Mouse (Mus musculus) forebrain, embryonic 10.5 days (tissue): ENCODE data around the gene Cep89. TPM values are rescaled to one million over a fixed set of nuclear protein-coding genes. Genes with fewer than 3 reads are reported as not detected.

Experiments used
- DNase-seq: peaks from one replicate; pipeline ENCODE4 v3.0.0-alpha.2; 2017; ENCODE audit warnings: low spot score; ENCODE audit errors: extremely low spot score
- H3K27ac ChIP-seq: fragments of 300-500 bp; sonication (generic); 2 replicates; pipeline ENCODE4 v1.5.1; 2016; ENCODE audit warnings: mild to moderate bottlenecking
- H3K27me3 ChIP-seq: fragments of 300-500 bp; sonication (generic); 2 replicates; pipeline ENCODE4 v1.6.1; 2016; ENCODE audit warnings: mild to moderate bottlenecking; ENCODE audit not compliant: poor library complexity, severe bottlenecking
- H3K36me3 ChIP-seq: fragments of 300-500 bp; sonication (generic); replicated peaks from 2 replicates; pipeline ENCODE4 v1.6.1; 2016; ENCODE audit warnings: mild to moderate bottlenecking, moderate library complexity
- H3K4me1 ChIP-seq: fragments of 300-500 bp; sonication (generic); 2 replicates; pipeline ENCODE4 v1.6.1; 2016
- H3K4me3 ChIP-seq: fragments of 300-500 bp; sonication (generic); 2 replicates; pipeline ENCODE4 v1.5.1; 2016; ENCODE audit warnings: mild to moderate bottlenecking, moderate library complexity
- H3K9me3 ChIP-seq: fragments of 300-500 bp; sonication (generic); 2 replicates; pipeline ENCODE4 v1.6.1; 2016; ENCODE audit warnings: mild to moderate bottlenecking, moderate library complexity
- WGBS: fragments of 180-500 bp; shearing (Covaris S2); methylation state at CpG from one replicate; pipeline ENCODE4 v1.1.7; 2016; 5-methylcytosine and 5-hydroxymethylcytosine counted together
- polyA plus RNA-seq: library from polyadenylated mRNA; unstranded; fragments of >200 nt; fragmentation: Nextera tagmentation; extraction: Ambion mirVana; gene quantifications from 2 replicates; pipeline ENCODE4 v1.2.1, GENCODE M21; 2016

Gene Cep89
- polyA plus RNA-seq, 1 experiment from 2014 or later = 72.3 TPM

DNA sequence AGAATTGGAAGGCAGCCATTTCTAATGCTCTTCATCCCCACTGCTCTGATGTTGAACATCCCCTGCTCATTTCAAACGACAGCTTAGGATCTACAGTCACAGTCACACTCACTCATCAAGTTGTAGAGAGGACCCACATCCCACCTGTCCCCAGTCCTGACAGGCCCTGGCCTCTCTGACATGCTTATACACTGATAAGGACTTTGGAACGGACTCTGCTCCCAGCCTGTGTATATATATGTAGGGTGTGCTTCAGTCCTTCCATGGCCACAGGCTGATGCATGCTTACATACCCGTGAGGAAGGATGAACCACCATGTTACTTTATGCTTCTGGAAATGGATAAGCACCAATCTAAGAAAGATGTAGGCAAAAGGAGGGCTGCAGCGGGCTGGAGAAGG is 64.1 kb downstream of the Cep89 start:
- Histone ChIP-seq H3K36me3 (no peaks in the 10 kb centered on the region), H3K4me3 (no peak overlapping the region), H3K27ac (no peak overlapping the region), H3K4me1 (no peaks in the 10 kb centered on the region), H3K27me3 (no peaks in the 10 kb centered on the region), H3K9me3 (no peaks in the 10 kb centered on the region)
- DNase-seq = no peak
- 89% methylated on average over 4 of the region's 4 CpGs for WGBS

DNA sequence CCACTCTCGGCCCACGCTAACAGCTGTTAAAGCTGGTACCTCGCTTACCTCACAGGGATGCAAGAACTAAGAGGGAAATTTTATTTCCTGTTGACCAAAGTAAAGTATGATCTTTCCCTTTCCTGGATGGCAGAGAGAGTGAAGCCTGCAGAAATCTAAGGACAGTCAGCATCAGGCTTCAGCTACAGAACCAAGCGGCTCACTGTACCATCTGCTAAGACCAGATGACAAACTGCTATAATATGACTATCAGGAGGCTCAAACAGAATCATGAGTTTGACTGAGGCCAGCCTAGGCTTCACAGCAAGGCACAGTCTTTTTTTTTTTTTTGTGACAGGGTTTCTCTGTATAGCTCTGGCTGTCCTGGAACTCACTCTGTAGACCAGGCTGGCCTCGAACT is 68.2 kb downstream of the Cep89 start:
- Histone ChIP-seq H3K27ac (no peak overlapping the region), H3K9me3 (no peaks in the 10 kb centered on the region), H3K4me3 (no peak overlapping the region), H3K36me3 (no peaks in the 10 kb centered on the region), H3K27me3 (no peaks in the 10 kb centered on the region), H3K4me1 (no peaks in the 10 kb centered on the region)
- DNase-seq = no peak
- 97% methylated on average over 5 of the region's 5 CpGs for WGBS

DNA sequence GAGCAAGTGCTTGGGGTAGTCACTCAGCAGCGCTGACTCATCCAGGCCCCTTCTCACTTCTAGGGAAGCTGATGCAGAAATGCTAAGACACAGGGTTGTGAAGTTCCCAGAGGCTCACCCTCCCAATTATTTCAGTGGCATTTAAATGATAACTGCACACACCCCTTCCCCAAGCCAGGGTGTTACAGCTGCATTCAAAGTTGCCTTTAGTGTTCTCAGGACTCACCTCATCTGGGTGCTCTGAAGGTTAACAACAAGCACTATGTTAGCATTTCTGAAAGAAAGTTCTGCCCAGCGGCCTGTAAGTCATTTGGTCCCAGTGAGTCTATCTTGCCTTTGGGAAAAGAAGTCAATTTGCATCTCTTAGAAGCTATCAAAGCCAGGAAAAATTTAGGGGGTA is 71.0 kb downstream of the Cep89 start:
- H3K4me1 ChIP-seq = no peaks in the 10 kb centered on the region
- DNase-seq = no peak
- 74% methylated on average over 2 of the region's 2 CpGs for WGBS
- no peaks in the 10 kb centered on the region for H3K9me3 ChIP-seq
- H3K27me3 ChIP-seq = no peaks in the 10 kb centered on the region
- no peak overlapping the region for H3K4me3 ChIP-seq
- H3K27ac ChIP-seq = no peak overlapping the region
- H3K36me3 ChIP-seq = no peaks in the 10 kb centered on the region

- Histone ChIP-seq H3K36me3 (no peaks in the 10 kb centered on the region), H3K27me3 (no peaks in the 10 kb centered on the region), H3K4me1 (no peaks in the 10 kb centered on the region), H3K9me3 (no peaks in the 10 kb centered on the region), H3K27ac (no peak overlapping the region), H3K4me3 (no peak overlapping the region)
- 47% methylated on average over 4 of the region's 4 CpGs for WGBS
- DNase-seq = no peak
These were observed 74.0 kb downstream of the Cep89 start for GRCm38 (mm10) chr7:35470794-35471193.

DNA sequence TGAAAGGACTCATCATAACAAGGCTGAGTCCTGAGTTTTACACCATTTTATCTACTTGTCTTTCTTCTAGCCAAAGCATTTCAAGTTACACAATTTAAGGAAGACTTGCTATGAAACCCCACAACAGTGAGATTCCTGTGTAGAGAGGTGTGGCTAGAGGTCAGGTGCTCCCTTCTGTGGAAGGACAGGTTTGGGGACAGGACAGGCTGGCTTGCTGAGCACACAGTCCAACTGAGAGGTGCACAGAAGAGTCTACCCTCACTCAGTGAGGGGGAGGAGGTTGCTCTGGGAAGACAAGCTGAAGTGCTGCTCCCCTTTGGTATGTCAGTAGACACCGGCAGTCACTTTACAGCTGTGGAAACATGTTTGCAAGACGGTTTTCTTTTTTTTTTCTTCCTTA is 79.6 kb downstream of the Cep89 start:
- DNase-seq = no peak
- no peaks in the 10 kb centered on the region for H3K4me1 ChIP-seq
- H3K27ac ChIP-seq = no peak overlapping the region
- H3K36me3 ChIP-seq = no peaks in the 10 kb centered on the region
- WGBS = 83% methylated on average over 2 of the region's 2 CpGs
- no peaks in the 10 kb centered on the region for H3K27me3 ChIP-seq
- H3K4me3 ChIP-seq = no peak overlapping the region
- no peaks in the 10 kb centered on the region for H3K9me3 ChIP-seq

- no peaks in the 10 kb centered on the region for H3K27me3 ChIP-seq
- H3K27ac ChIP-seq = no peak overlapping the region
- H3K9me3 ChIP-seq = no peaks in the 10 kb centered on the region
- no peaks in the 10 kb centered on the region for H3K36me3 ChIP-seq
- no peak for DNase-seq
- H3K4me3 ChIP-seq = no peak overlapping the region
- H3K4me1 ChIP-seq = no peaks in the 10 kb centered on the region
- WGBS = 85% methylated on average over 2 of the region's 2 CpGs
These were observed 88.3 kb downstream of the Cep89 start for GRCm38 (mm10) chr7:35485126-35485525.

DNA sequence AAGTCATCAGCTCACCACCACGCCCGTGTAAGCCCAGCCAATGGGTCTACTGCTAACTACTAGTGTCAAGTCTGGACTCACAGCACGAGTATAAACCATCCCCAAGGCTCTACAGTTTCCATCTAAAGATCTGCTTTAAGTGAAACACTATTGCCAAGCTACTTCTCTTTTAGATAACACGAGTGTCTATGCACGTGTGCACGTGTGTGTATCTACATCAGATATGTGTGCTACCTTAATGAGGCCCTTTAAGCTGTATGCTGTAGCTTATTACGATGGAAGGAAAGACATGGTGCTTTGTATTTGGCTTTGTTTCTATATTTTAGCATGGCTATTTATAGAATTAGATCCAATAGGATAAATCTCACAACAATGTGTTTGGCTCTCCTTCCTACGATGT is 89.7 kb downstream of the Cep89 start:
- no peaks in the 10 kb centered on the region for H3K9me3 ChIP-seq
- H3K27ac ChIP-seq = no peak overlapping the region
- H3K27me3 ChIP-seq = no peaks in the 10 kb centered on the region
- H3K4me1 ChIP-seq = no peaks in the 10 kb centered on the region
- no peak for DNase-seq
- 89% methylated on average over 8 of the region's 8 CpGs for WGBS
- H3K4me3 ChIP-seq = no peak overlapping the region
- no peaks in the 10 kb centered on the region for H3K36me3 ChIP-seq

Other genes starting within 250 kb of the Cep89 start
- 0.64 and 0.79 TPM in 2 replicates for gene Slc7a10, start 210.7 kb upstream of the Cep89 start, polyA plus RNA-seq
- gene Lrp3, start 181.5 kb upstream of the Cep89 start, polyA plus RNA-seq = 11.5 and 11.9 TPM in 2 replicates
- 17.9 and 18.5 TPM in 2 replicates for gene Gpatch1, start 78.6 kb upstream of the Cep89 start, polyA plus RNA-seq
- gene Rhpn2, start 62.9 kb upstream of the Cep89 start, polyA plus RNA-seq = 4.5 and 4.6 TPM in 2 replicates
- gene Faap24, start 199 bp upstream of the Cep89 start, polyA plus RNA-seq = 28.4 and 29.3 TPM in 2 replicates
- gene Slc7a9, start 51.8 kb downstream of the Cep89 start, polyA plus RNA-seq = 0.29 TPM in 1 of 2 replicates, not detected in the other
- gene Tdrd12, start 140.7 kb downstream of the Cep89 start, polyA plus RNA-seq = 0.15 TPM in 2 replicates
- gene Nudt19, start 159.3 kb downstream of the Cep89 start, polyA plus RNA-seq = 45.9 and 50.3 TPM in 2 replicates
- gene Rgs9bp, start 188.5 kb downstream of the Cep89 start, polyA plus RNA-seq = 0.09 and 0.44 TPM in 2 replicates
- 40.2 and 41.1 TPM in 2 replicates for gene Ankrd27, start 189.2 kb downstream of the Cep89 start, polyA plus RNA-seq